Mouse (Mus musculus): Measurements from ENCODE around the gene Pdgfc.

DNA sequence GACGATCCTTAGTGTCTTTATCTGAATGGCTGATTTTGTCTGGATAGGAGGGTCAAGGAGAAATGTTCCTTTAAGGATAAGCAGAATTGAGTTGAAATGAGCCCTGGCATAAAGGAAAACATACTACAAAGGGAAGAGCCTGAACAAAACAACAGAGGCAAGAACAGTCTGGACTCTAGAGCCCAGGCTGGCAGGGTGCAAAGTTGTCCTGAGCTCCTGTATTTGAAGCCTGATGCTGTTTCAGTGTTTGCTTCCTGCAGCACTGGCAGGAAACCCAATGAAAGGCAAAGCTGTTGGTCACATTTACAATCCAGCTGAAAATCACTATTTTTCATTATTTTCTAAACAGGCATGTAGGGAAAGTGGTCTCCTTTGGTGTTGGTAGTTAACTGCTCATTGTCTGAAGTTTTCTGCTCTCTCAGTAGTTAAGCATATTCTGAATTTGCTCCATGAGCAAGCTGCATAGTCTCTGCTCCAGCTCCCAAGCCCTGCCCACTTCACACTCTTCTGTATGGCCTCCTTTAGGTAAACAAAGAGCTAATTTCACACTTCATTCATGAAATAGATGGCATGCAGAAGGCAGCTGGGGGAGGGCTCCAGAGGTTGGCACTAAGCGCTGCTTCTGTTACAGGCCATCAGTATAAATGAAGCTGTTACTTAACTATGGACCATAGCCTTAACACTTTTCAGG is 8.6 kb downstream of the Pdgfc start:
- TF ChIP-seq CTCF (IDR thresholded peaks at IDR 0.05; ENCODE audit: low read depth): no peak
- no peak for TF ChIP-seq EP300 (IDR thresholded peaks at IDR 0.05; ENCODE audit: low read depth)

Measured in liver, embryonic 14.5 days (tissue).